Mouse (Mus musculus) forebrain, embryonic 10.5 days (tissue): ENCODE results near the gene Mcm3ap. TPM values are rescaled to one million over a fixed set of nuclear protein-coding genes. Genes with fewer than 3 reads are reported as not detected.
A peak's percentile ranks its signal among the peaks of the same experiment; 100 is the strongest.

Source experiments
- DNase-seq: peaks from one replicate; pipeline ENCODE4 v3.0.0-alpha.2; 2017; ENCODE audit warnings: low spot score; ENCODE audit errors: extremely low spot score
- H3K27ac ChIP-seq: fragments of 300-500 bp; sonication (generic); 2 replicates; pipeline ENCODE4 v1.5.1; 2016; ENCODE audit warnings: mild to moderate bottlenecking
- H3K27me3 ChIP-seq: fragments of 300-500 bp; sonication (generic); 2 replicates; pipeline ENCODE4 v1.6.1; 2016; ENCODE audit warnings: mild to moderate bottlenecking; ENCODE audit not compliant: poor library complexity, severe bottlenecking
- H3K36me3 ChIP-seq: fragments of 300-500 bp; sonication (generic); replicated peaks from 2 replicates; pipeline ENCODE4 v1.6.1; 2016; ENCODE audit warnings: mild to moderate bottlenecking, moderate library complexity
- H3K4me1 ChIP-seq: fragments of 300-500 bp; sonication (generic); 2 replicates; pipeline ENCODE4 v1.6.1; 2016
- H3K4me3 ChIP-seq: fragments of 300-500 bp; sonication (generic); 2 replicates; pipeline ENCODE4 v1.5.1; 2016; ENCODE audit warnings: mild to moderate bottlenecking, moderate library complexity
- H3K9me3 ChIP-seq: fragments of 300-500 bp; sonication (generic); 2 replicates; pipeline ENCODE4 v1.6.1; 2016; ENCODE audit warnings: mild to moderate bottlenecking, moderate library complexity
- WGBS: fragments of 180-500 bp; shearing (Covaris S2); methylation state at CpG from one replicate; pipeline ENCODE4 v1.1.7; 2016; 5-methylcytosine and 5-hydroxymethylcytosine counted together
- polyA plus RNA-seq: library from polyadenylated mRNA; unstranded; fragments of >200 nt; fragmentation: Nextera tagmentation; extraction: Ambion mirVana; gene quantifications from 2 replicates; pipeline ENCODE4 v1.2.1, GENCODE M21; 2016

Mcm3ap gene
- polyA plus RNA-seq = 74.8 and 81.7 TPM in 2 replicates

DNA sequence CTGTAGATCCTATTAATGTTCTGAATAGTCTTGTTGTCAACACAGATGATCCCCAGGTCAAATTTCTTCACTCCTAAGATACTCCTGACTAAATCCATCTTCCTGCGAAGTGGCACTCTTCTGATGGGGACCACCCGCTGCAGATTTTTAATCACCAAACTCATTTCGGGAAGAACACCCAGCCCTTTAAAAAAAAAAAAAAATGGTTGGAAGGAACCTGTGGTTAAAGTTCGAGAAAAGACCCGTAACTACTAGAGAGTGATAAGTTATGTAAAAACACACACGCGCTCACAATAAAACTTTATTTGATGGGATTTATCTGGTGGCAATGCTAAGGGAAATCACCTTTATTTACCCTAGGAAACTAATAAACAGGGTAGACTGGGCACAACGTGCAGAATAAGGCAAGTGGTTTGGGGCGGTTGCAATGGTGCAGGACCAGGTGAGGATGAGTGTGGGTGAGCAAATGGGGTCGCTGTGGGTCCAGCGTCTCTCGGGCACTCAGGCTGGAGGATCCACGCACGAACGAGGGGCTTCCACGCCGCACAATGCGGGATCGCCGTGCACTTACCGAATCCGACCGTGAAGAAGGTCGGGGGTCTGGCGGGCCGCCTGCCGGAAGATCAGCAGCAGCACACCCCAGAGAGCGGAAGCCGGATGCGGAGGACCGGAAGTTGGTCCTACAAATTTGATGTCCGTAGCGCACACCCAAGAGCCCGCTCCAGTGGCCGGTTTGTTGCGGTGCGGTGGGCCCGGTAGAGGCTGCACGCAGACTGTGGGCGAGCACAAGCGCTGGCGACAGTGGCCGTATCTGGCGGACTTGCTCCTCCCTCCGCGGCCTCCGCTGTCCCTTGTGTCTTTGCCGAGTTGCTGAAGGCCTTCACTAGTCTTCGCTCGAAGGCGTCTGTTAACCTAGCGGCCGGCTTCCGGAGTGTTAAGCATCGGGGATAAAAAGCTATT lies at the start of gene Mcm3ap, which contains the start of gene Ybey:
Gene Mcm3ap (plus strand): TSS at position 725 of the 960 bp plus-strand sequence.
Gene Ybey (minus strand): TSS at position 912 of the 960 bp plus-strand sequence.
- Histone ChIP-seq H3K36me3 (peaks cover 51% of the 10 kb centered on the region), H3K4me3 (peak within 1 kb of the TSS; percentile 86), H3K4me1 (peaks cover 10% of the 10 kb centered on the region), H3K9me3 (no peaks in the 10 kb centered on the region), H3K27ac (peak within 1 kb of the TSS; percentile 93), H3K27me3 (no peaks in the 10 kb centered on the region)
- peak; percentile 92 for DNase-seq
- WGBS = 2% methylated on average over 55 of the region's 55 CpGs

DNA sequence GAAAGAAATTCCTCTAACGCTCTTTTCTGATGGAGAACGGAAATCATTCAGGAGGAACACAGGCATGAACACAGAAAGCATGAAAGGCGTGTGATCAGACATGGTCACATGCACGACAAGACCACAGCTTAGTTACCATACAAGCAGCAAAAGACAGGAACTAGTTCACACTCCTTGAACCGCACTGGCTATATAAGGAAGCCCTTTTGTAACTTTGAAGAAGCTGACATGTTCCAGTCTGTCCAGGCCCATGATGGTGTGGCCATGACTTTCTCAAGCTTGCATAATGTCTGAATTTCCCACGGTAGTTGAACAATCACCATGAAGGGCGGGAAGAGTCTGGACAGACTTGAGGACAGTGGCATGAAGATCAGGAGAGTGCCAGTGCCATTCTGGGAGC lies 43.1 kb upstream of the Mcm3ap start:
- no peaks in the 10 kb centered on the region for H3K9me3 ChIP-seq
- WGBS = 96% methylated on average over 7 of the region's 7 CpGs
- no peaks in the 10 kb centered on the region for H3K4me1 ChIP-seq
- H3K36me3 ChIP-seq = peaks cover 97% of the 10 kb centered on the region
- H3K27me3 ChIP-seq = no peaks in the 10 kb centered on the region
- H3K4me3 ChIP-seq = no peak overlapping the region
- no peak for DNase-seq
- H3K27ac ChIP-seq = no peak overlapping the region

DNA sequence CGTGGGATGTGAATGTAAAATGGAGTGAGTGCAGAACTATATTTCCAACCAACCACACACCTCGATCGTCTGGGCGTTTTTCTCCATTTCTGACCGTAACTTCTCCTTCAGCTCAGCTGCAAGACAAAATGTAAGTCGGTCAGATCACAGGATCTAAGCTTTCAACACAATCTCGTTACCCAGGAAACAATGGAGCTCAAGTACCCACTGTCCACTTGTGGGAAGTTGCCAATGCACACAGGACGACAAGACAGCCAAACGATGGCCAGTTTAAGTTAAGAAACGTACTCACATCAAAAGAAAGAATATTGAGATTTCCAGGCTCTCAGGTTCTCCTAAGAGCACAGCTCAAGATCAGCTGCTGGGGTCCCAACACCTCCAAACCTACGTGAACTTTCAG lies 34.8 kb upstream of the Mcm3ap start:
- no peak for DNase-seq
- 92% methylated on average over 11 of the region's 11 CpGs for whole genome bisulfite sequencing
- no peak overlapping the region for H3K4me3 ChIP-seq
- H3K27me3 ChIP-seq = no peaks in the 10 kb centered on the region
- no peaks in the 10 kb centered on the region for H3K4me1 ChIP-seq
- H3K36me3 ChIP-seq = peaks cover 100% of the 10 kb centered on the region
- H3K27ac ChIP-seq = no peak overlapping the region
- H3K9me3 ChIP-seq = no peaks in the 10 kb centered on the region

DNA sequence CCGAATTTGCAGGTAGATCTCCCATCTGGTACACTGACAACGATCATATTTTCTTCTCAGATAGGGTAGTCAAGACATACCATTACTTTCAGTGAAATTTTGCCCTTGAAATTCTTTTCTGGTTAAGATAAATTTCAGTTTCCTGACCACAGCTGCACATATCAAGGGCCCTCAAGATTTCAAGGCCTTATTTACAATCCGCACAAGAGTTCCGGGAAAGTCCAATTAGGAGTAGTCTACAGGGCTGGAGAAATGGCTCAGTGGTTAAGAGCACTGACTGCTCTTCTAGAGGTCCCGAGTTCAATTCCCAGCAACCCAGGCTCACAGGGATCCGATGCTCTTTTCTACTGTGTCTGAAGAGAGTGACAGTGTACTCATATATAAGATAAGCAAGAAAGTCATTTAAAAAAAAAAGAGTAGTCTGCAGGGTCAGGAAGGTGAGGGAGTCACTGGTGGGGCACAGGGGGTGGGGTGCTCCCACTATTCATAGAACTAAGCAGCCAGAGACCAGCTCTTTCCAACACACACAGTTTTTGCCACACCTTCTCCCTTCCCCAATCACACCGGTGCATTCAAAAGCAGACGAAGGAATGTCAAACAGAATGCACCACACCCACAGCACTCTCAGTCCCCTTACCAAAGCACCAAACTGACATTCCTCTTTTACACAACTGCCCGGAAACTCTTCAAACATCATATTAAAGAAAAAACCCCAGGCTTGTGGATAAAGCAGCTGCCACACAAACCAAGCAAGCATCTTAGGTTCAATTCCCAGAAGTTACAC lies 29.4 kb upstream of the Mcm3ap start:
- H3K9me3 ChIP-seq = no peaks in the 10 kb centered on the region
- peaks cover 65% of the 10 kb centered on the region for H3K36me3 ChIP-seq
- no peaks in the 10 kb centered on the region for H3K27me3 ChIP-seq
- WGBS = 96% methylated on average over 9 of the region's 9 CpGs
- H3K27ac ChIP-seq = no peak overlapping the region
- H3K4me3 ChIP-seq = no peak overlapping the region
- no peak for DNase-seq
- peaks cover 22% of the 10 kb centered on the region for H3K4me1 ChIP-seq

DNA sequence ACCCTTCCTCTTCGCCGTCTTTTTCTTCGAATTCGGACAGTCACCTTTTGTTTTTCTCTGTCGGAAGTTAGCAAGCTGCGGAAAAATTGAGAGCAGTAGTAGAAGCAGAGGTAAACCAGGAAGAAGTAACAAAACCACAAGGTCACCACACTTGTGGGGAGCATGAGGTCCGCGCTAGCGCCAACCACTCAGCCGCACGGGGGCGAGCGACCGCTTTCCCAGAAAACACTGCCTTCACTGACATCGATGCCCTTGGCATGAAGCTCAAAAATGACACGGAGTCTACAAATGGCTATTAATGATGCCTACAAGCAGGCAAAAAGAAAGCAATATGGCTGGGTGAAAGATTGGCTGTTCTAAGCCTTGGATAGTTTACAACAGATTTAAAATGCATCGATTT lies 28.4 kb upstream of the Mcm3ap start, which contains the start of gene AC141477.1:
Gene AC141477.1 (minus strand): TSS at position 164 of the 400 bp plus-strand sequence.
- Histone ChIP-seq H3K4me1 (peaks cover 22% of the 10 kb centered on the region), H3K4me3 (peak within 1 kb of the TSS; percentile 87), H3K27ac (no peak within 1 kb of the TSS), H3K27me3 (no peaks in the 10 kb centered on the region), H3K9me3 (no peaks in the 10 kb centered on the region), H3K36me3 (peaks cover 55% of the 10 kb centered on the region)
- WGBS = 94% methylated on average over 17 of the region's 17 CpGs
- no peak for DNase-seq

DNA sequence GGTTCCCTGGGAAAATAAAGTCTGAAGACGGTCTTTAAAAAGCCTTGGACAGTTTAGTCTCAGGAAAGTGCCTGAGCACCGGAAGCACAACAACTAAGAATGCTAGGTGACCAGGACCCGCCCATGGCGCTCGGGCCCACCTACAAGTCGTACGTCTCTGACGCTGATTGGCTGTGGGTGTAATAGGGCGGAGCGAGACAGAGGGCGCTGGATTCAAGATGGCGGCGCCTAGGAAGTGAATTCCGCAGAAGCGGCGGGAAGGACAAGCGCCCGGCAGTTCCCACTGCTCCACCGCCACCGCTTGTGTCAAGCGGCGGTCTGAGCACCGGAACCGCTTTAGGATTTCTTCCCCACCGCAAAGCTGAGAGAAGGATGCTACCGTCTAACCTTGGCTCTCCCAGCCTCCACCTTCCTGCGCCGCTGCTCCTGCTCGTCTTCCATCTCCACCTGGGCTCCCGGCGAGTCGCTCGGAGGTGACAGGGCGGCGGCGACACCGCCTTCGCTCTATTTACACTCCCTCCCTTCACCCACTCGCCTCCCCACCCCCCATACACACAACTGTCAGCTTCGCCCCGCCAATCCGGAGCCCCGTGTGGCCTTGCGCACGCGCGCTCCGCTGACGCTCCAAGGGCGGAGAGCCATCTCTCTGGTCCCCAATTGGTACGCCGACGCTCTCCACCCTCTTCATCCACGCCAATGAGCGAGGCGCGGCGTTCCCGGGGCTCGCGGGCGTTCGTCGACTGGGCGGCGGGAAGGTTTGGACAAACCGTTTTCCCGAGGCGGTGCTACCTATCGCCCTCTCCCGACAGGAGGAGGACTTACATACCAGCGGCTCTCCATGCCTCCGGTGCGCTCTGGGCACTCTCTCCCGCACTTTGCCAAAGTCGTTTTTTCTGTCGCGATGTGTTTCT lies 26.3 kb upstream of the Mcm3ap start, which contains the start of gene Pcnt:
Gene Pcnt (minus strand): TSS at position 609 of the 911 bp plus-strand sequence.
- under 1% methylated on average over 78 of the region's 78 CpGs for WGBS

DNA sequence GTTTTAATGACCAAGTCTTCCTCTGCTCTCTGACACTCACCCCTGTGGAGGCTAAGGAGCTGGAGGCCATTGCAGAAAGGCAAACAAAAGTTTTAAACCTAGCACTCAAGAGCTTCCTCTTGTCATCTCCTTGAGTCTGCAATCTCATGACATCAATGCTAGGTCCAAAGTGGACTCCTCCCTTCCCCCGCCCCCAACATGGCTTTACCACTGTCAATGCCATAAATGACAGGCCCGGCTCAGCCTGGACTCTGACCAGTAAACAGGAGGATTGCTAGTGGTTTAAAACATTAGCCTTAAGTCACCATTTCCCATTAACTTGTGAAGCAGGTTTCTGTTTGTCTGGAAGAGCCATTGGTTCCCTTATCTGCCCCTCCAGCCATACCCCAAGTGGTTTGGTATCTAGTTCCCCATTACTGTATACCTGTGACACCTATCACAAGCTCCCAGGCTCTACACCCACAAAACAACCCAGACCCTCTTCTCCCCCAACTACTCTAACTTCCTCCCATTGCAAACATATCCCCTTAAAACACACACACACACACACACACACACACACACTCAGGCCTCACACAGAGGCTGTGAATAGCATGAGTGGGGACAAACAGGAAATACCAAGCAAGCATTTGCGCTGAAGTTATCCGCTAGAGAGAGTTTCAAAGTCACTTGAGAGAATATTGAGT lies 22.6 kb upstream of the Mcm3ap start:
- WGBS = 84% methylated on average over 4 of the region's 4 CpGs
- Histone ChIP-seq H3K36me3 (no peaks in the 10 kb centered on the region), H3K27me3 (no peaks in the 10 kb centered on the region), H3K9me3 (no peaks in the 10 kb centered on the region), H3K27ac (no peak overlapping the region), H3K4me1 (peaks cover 18% of the 10 kb centered on the region), H3K4me3 (no peak overlapping the region)
- DNase-seq = no peak

More for the DNA sequence above, 26.3 kb upstream of the Mcm3ap start, which contains the start of gene Pcnt:
- Histone ChIP-seq H3K27ac (peak within 1 kb of the TSS; percentile 94), H3K9me3 (no peaks in the 10 kb centered on the region), H3K4me3 (peak within 1 kb of the TSS; percentile 87), H3K36me3 (peaks cover 34% of the 10 kb centered on the region), H3K4me1 (peaks cover 22% of the 10 kb centered on the region), H3K27me3 (no peaks in the 10 kb centered on the region)
- peak; percentile 95 for DNase-seq

DNA sequence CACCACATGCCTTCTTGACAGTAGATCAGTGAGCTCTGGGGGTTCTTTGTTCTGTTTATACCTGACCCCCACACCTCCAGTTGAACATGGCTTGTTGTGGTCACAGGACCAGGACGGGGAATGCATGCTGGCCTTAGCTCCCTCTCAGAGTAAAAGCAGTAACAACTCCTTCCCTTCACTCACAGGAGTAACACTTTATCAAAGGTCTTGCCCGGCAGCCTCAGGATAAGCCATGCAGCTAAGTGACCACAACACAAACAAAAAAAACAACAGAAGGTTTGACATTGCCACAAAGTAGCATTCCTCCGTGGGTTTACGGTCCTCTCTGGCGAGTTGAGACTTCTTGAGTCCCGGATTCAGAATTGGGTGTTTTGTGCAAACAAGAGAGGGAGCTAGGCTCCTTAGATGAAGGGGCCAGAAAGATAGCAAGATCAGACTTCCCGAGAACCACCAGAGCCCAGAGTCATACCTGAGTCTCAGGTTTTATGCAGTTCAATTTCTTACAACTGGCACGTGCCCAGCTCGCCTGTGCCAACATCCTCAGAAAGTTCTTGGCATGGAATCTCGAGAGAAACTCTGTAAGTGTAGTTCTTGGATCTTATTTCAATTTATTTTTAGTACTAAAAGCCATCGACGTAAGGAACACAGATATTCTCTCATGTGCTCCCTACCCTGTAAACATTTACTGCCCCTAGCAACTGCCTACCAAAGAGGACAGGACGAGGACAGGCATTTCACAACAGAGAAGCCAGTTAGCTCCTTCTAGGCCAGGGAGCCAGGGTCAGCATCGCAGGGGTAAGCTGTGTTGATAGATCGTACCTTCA lies 21.1 kb upstream of the Mcm3ap start:
- Histone ChIP-seq H3K4me1 (peaks cover 10% of the 10 kb centered on the region), H3K27me3 (no peaks in the 10 kb centered on the region), H3K36me3 (no peaks in the 10 kb centered on the region), H3K4me3 (no peak overlapping the region), H3K9me3 (no peaks in the 10 kb centered on the region), H3K27ac (no peak overlapping the region)
- WGBS = 86% methylated on average over 15 of the region's 15 CpGs
- no peak for DNase-seq

DNA sequence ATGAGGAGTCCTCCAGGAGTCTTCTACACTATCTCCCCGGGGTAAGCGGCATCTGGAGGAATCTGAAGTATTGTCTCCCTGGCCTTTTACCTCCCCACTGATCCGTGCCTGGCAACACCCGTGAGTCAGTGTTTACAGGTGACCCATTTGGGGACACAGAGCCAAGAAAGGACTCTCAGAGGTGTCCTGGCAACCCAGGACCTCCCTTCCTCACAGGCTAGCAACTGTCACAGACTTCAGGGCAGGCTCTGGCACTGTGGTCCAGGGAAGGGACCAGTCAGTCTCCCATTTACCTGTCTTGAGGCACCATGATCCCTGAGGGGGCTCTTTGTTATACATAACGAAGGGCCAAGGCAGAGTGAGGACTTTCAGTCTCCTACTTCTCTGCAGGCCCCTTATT lies 19.9 kb upstream of the Mcm3ap start, which contains the start of gene 2610028H24Rik:
Gene 2610028H24Rik (plus strand): TSS at position 231 of the 400 bp plus-strand sequence.
- Histone ChIP-seq H3K4me1 (peaks cover 1% of the 10 kb centered on the region; the same call in 1 of the 2 replicates), H3K4me3 (no peak within 1 kb of the TSS), H3K27ac (no peak within 1 kb of the TSS), H3K27me3 (no peaks in the 10 kb centered on the region), H3K9me3 (no peaks in the 10 kb centered on the region), H3K36me3 (no peaks in the 10 kb centered on the region)
- 63% methylated on average over 5 of the region's 5 CpGs for WGBS
- DNase-seq = no peak

DNA sequence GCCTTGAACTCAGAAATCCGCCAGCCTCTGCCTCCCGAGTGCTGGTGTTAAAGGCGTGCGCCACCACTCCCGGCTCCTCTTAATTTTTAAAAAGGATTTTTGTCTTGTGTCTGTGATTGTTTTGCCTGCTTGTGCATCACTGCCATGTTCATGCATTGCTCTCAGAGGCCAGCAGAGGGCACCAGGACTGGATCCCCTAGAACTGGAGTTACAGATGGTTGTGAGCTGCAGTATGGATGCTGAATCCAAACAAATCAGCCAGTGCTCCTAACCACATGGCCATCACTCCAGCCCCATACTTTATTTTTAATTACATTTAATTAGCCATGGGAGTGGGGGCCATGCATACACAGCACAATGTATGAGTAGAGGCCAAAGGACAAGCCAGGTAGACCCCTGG lies 13.4 kb upstream of the Mcm3ap start:
- Histone ChIP-seq H3K4me3 (no peak overlapping the region), H3K27ac (no peak overlapping the region)

DNA sequence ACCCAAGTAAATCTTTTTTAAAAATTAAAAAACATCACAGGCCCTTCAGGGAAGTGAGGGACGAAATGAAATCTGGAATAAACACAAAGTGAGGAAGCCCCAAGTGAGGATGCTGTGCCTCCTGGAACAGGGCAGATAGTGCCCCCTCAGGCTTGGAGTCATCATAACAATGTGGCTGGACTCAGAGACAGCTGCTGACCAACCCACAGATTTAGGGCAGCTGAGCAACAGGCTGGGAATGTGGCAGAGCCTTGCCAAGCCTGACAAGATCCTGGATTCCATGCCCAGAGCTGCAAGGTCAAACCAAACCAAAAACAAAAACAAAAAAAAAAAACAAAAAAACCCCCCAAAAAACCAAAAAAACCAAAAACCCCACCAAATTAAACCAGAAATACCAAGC lies 7.5 kb upstream of the Mcm3ap start:
- no peak for DNase-seq
- Histone ChIP-seq H3K9me3 (peaks cover 21% of the 10 kb centered on the region; the same call in 1 of the 2 replicates), H3K36me3 (peaks cover 40% of the 10 kb centered on the region), H3K4me3 (no peak overlapping the region), H3K27me3 (no peaks in the 10 kb centered on the region), H3K4me1 (no peaks in the 10 kb centered on the region), H3K27ac (no peak overlapping the region)
- 90% methylated on average over 1 of the region's 1 CpGs for WGBS

More for the DNA sequence above, 13.4 kb upstream of the Mcm3ap start:
- Histone ChIP-seq H3K9me3 (peaks cover 16% of the 10 kb centered on the region; the same call in 1 of the 2 replicates), H3K36me3 (0 out of 2 replicates have a peak, but pooled peaks cover 4% of the 10 kb centered on the region), H3K4me1 (no peaks in the 10 kb centered on the region), H3K27me3 (no peaks in the 10 kb centered on the region)
- peak; percentile 39 for DNase-seq
- WGBS = 67% methylated on average over 5 of the region's 5 CpGs
